Mouse (Mus musculus) heart, adult 9 months (tissue): Measurements from ENCODE around the gene Olfr951.

Experiments used
- DNase-seq, 2 experiments: peaks; one replicate each; pipeline ENCODE4 v3.0.0; 2022; ENCODE audit warnings: low spot score in 2 of 2

The Olfr951 gene

DNA sequence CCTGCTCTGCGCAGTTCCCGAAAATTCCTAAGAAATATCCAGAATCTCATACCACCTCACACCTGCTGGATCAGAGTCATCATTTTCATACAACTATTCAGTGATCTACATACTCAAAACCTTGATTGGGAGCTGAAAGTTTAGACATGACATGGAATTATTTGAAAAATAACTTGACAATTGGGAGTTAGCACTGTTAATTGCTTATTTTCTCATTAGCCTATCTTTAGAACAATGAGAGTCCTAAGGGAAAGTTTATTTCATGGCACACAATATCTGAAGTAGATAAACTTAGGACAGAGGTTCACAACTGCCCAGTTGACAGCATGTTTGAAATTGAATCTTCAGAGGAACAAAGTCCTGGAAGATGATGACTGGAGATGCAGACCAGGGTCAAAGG lies at the start of gene Olfr951:
Olfr951 (plus strand) TSS at position 301 of the 400 bp plus-strand sequence.
- no peak for DNase-seq

DNA sequence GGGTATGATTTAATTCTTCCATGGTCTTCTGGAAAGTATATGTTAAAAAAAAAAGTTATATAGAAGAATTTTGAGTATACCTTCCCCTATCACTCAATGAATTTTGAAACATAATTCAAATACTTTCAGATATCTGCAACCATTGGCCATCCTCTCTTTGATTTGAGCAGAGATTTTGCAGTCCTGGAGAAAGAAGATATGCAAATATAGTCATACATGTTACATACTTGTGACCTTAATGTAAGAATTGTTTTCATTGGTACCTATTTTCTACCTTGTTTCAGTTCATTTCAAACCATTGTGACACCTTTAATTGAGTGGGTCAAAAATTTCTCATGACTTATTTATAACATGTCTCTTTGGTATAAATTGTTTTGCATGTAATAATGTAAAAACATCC lies 39.8 kb downstream of the Olfr951 start, which contains the start of gene Olfr952:
Olfr952 (minus strand) TSS at position 101 of the 400 bp plus-strand sequence.
- no peak for DNase-seq
